In genomic region chrX:152148706-152149105, GRCm38 (mm10) we compare ENCODE assay signal across 12 mouse cellular contexts. TPM values are rescaled to one million over a fixed set of nuclear protein-coding genes. Genes with fewer than 3 reads are reported as not detected.
DNase-seq lines count a peak whose midpoint lies in the region; ATAC-seq and TF ChIP-seq lines count a peak whose summit lies in the region.
"Had no signal": no experiment of that assay in that cellular context is flagged by ENCODE, and none has a peak within 500 bp of the region (broad histone marks: within the 10 kb centered on the region; RNA-seq: fewer than 3 reads in every experiment).

No protein-coding gene starts in this region.

- no peak overlapping the region for H3K9ac ChIP-seq in heart, embryonic 16.5 days (ENCODE audit: low read length)
- H3K9ac ChIP-seq: stomach, embryonic 15.5 days had no signal

- no peak overlapping the region for H3K4me3 ChIP-seq in heart, embryonic 16.5 days (ENCODE audit: low read length)
- no peak overlapping the region for H3K4me3 ChIP-seq in lung, adult 2 months (replicated peaks; ENCODE audit: extremely low read depth, low read depth, low read length)
- H3K4me3 ChIP-seq: stomach, embryonic 15.5 days had no signal

- peaks cover 22% of the 10 kb centered on the region for H3K4me1 ChIP-seq in heart, embryonic 16.5 days (ENCODE audit: control insufficient read depth, insufficient read depth, low read length)
- H3K4me1 ChIP-seq in lung, adult 2 months (ENCODE audit: control insufficient read depth, insufficient read depth, low read length) = peaks cover 14% of the 10 kb centered on the region
- H3K4me1 ChIP-seq: stomach, embryonic 15.5 days had no signal

- peak; percentile 50 for ATAC-seq in cerebellum, adult (ENCODE audit: insufficient number of reproducible peaks, low FRiP score, low TSS enrichment)
- no peak for ATAC-seq in heart, embryonic 16.5 days (replicated peaks; ENCODE audit: extremely low read depth, insufficient read depth, low FRiP score)

- no peak for DNase-seq in cerebellum, adult 8-10 months
- DNase-seq in heart, adult 9 months (ENCODE audit: low spot score in 2 of 2) = no peak
- DNase-seq in lung, postnatal 10 days = peak; percentile 58
- no peak for DNase-seq in lung, adult 2 months
- peak; percentile 40 for DNase-seq in skeletal muscle tissue, adult 2 months (ENCODE audit: low read depth, low spot score)
- DNase-seq in testis, postnatal 14 days (ENCODE audit: low spot score) = no peak
- DNase-seq: kidney, adult 18-20 months; right cerebral cortex, postnatal 14 days; thymus, postnatal 25 days had no signal

- no peaks in the 10 kb centered on the region for H3K9me3 ChIP-seq in heart, embryonic 16.5 days (replicated peaks; ENCODE audit: control insufficient read depth, low read length)
- H3K9me3 ChIP-seq: stomach, embryonic 15.5 days had no signal

- H3K27ac ChIP-seq in heart, embryonic 16.5 days (ENCODE audit: low read length) = peak overlapping the region; percentile 37
- H3K27ac ChIP-seq: stomach, embryonic 15.5 days had no signal

- no peak overlapping the region for H3K4me2 ChIP-seq in heart, embryonic 16.5 days (ENCODE audit: low read depth, low read length)
- H3K4me2 ChIP-seq: stomach, embryonic 15.5 days had no signal

- TF ChIP-seq POLR2A in lung, adult 2 months (IDR thresholded peaks at IDR 0.05; ENCODE audit: borderline replicate concordance, extremely low read depth, low read depth, low read length) = no peak

- H3K27me3 ChIP-seq in heart, embryonic 16.5 days (ENCODE audit: control insufficient read depth, insufficient read depth, low read length) = peaks cover 35% of the 10 kb centered on the region

- TF ChIP-seq CTCF in lung, adult 2 months (IDR thresholded peaks at IDR 0.05; ENCODE audit: insufficient read depth, low read length) = no peak

- 69% methylated on average over 5 of the region's 5 CpGs for WGBS in heart, embryonic 16.5 days
- WGBS in lung, adult 2 months = 53% methylated on average over 5 of the region's 5 CpGs

- no peaks in the 10 kb centered on the region for H3K36me3 ChIP-seq in heart, embryonic 16.5 days (ENCODE audit: control insufficient read depth, insufficient read depth)
- H3K36me3 ChIP-seq: stomach, embryonic 15.5 days had no signal

RNA-seq across cellular contexts. Expression of gene Iqsec2, which starts 4.6 kb away (rescaled TPM):
- polyA plus RNA-seq in heart, embryonic 16.5 days (2015; fragmentation: Nextera tagmentation; extraction: Ambion mirVana) = 41.7 and 49.4 TPM in 2 replicates
- polyA plus RNA-seq in lung, adult 2 months (2012; rRNA removed) = 19.7 and 27.4 TPM in 2 replicates

Comparison
In these comparisons a context has a peak if more than half of its experiments do, and no peak if none do; other contexts are left out.
1. DNase-seq: peak in lung, postnatal 10 days (single experiment) and skeletal muscle tissue, adult 2 months (single experiment); none in cerebellum, adult 8-10 months (single experiment), heart, adult 9 months (0 of 2), lung, adult 2 months (single experiment) and testis, postnatal 14 days (single experiment).